Mouse (Mus musculus) gastrocnemius, postnatal 36 days (tissue): Measurements from ENCODE around the gene Gm3402. TPM values are rescaled to one million over a fixed set of nuclear protein-coding genes. Genes with fewer than 3 reads are reported as not detected.
"Not testable (repeated sequence)": the region's sequence is repeated elsewhere in the genome, so short reads cannot be mapped to it uniquely, and the experiment has no call there.

Experiments
- DNase-seq, 2 experiments: peaks; one replicate each; pipeline ENCODE4 v3.0.0; 2022
- intact Hi-C: fragments of 180-260 bp; cut with DNase I; formaldehyde crosslinking; loops from one replicate; pipeline ENCODE4 v1.15.1; 2025
- long read RNA-seq, 2 experiments: library from polyadenylated mRNA; stranded (forward); transcript quantifications; one replicate each; pipeline ENCODE4 v2.0.0; 2021
- total RNA-seq, 2 experiments: library from RNA; stranded (reverse); gene quantifications; 2 replicates each; pipeline ENCODE4 v1.2.3; 2021

Gene Gm3402
- not detected for total RNA-seq
- long read RNA-seq, experiment 1, result 0 reads
- long read RNA-seq, experiment 2, result 0 reads

- not testable (repeated sequence) for DNase-seq
Measured at GRCm38 (mm10) chr5:146513823-146514222, at the start of gene Gm3402. TSS of gene Gm3402 (plus strand) at chr5:146514123.

GRCm38 (mm10) chr5:146466663-146467062 lies 47.3 kb upstream of the Gm3402 start:
- intact Hi-C loops, result no loop called here
- DNase-seq, result no peak

More at GRCm38 (mm10) chr5:146513823-146514222, at the start of gene Gm3402:
- intact Hi-C loops, result not testable (repeated sequence)

- no peak for DNase-seq
- intact Hi-C loops, result no loop called here
Measured at GRCm38 (mm10) chr5:146468311-146468710, 45.6 kb upstream of the Gm3402 start.

GRCm38 (mm10) chr5:146470821-146471220 lies 43.1 kb upstream of the Gm3402 start:
- DNase-seq, result no peak
- intact Hi-C loops, result loop anchor here (5.0 kb wide), 1 partner anchor 289 kb away; no protein-coding TSS in a partner anchor

- DNase-seq, result no peak
- intact Hi-C loops, result loop anchor here (5.0 kb wide), 1 partner anchor 289 kb away; no protein-coding TSS in a partner anchor
Measured at GRCm38 (mm10) chr5:146471311-146471710, 42.6 kb upstream of the Gm3402 start.

- intact Hi-C loops, result loop anchor here (5.0 kb wide), 1 partner anchor 290 kb away; no protein-coding TSS in a partner anchor
- no peak for DNase-seq
Measured at GRCm38 (mm10) chr5:146471821-146472220, 42.1 kb upstream of the Gm3402 start.

GRCm38 (mm10) chr5:146479564-146479963 lies 34.4 kb upstream of the Gm3402 start:
- not testable (repeated sequence) for DNase-seq
- intact Hi-C loops, result loop anchor here (5.0 kb wide), 1 partner anchor 147 kb away; no protein-coding TSS in a partner anchor

GRCm38 (mm10) chr5:146481665-146482064 lies 32.3 kb upstream of the Gm3402 start, which contains the start of gene Gm6408:
TSS of gene Gm6408 (plus strand) at chr5:146481965.
- intact Hi-C loops, DNase-seq: not testable (repeated sequence)

GRCm38 (mm10) chr5:146488959-146489358 lies 25.0 kb upstream of the Gm3402 start:
- intact Hi-C loops, DNase-seq: not testable (repeated sequence)

GRCm38 (mm10) chr5:146491063-146491462 lies 22.9 kb upstream of the Gm3402 start, which contains the start of gene Gm6370:
TSS of gene Gm6370 (plus strand) at chr5:146491363.
- DNase-seq, intact Hi-C loops: not testable (repeated sequence)

GRCm38 (mm10) chr5:146502099-146502498 lies 11.8 kb upstream of the Gm3402 start, which contains the start of gene 4930449I24Rik:
TSS of gene 4930449I24Rik (plus strand) at chr5:146502399.
- DNase-seq, intact Hi-C loops: not testable (repeated sequence)

- intact Hi-C loops, DNase-seq: not testable (repeated sequence)
Measured at GRCm38 (mm10) chr5:146525501-146525900, 11.6 kb downstream of the Gm3402 start, which contains the start of gene Gm3404. TSS of gene Gm3404 (plus strand) at chr5:146525801.

GRCm38 (mm10) chr5:146537347-146537746 lies 23.4 kb downstream of the Gm3402 start, which contains the start of gene Gm3409:
TSS of gene Gm3409 (plus strand) at chr5:146537647.
- intact Hi-C loops, DNase-seq: not testable (repeated sequence)

- intact Hi-C loops, DNase-seq: not testable (repeated sequence)
Measured at GRCm38 (mm10) chr5:146555836-146556235, 41.9 kb downstream of the Gm3402 start, which contains the start of gene Gm3415. TSS of gene Gm3415 (plus strand) at chr5:146556136.

GRCm38 (mm10) chr5:146564259-146564658 lies 50.3 kb downstream of the Gm3402 start:
- DNase-seq, result no peak
- intact Hi-C loops, result no loop called here

Other genes starting within 250 kb of the Gm3402 start
- under 1 TPM; 0.82 to 0.91 TPM for gene Wasf3, start 129.1 kb upstream of the Gm3402 start, total RNA-seq
- gene Gm6408, start 32.2 kb upstream of the Gm3402 start, total RNA-seq, result not detected
- not detected for gene Gm6370, start 22.8 kb upstream of the Gm3402 start, total RNA-seq
- not detected for gene 4930449I24Rik, start 11.7 kb upstream of the Gm3402 start, total RNA-seq
- gene Gm3404, start 11.7 kb downstream of the Gm3402 start, total RNA-seq, result not detected
- gene Gm3409, start 23.5 kb downstream of the Gm3402 start, total RNA-seq, result not detected
- gene Gm3415, start 42.0 kb downstream of the Gm3402 start, total RNA-seq, result not detected
- not detected for gene Gpr12, start 71.1 kb downstream of the Gm3402 start, total RNA-seq